Mouse (Mus musculus): ENCODE data around the gene Zfr2.

Zfr2 gene

GRCm38 (mm10) chr10:81288601-81289000, 55.6 kb downstream of the Zfr2 start:
- peak; percentile 79 for DNase-seq (ENCODE audit: low spot score)

DNA sequence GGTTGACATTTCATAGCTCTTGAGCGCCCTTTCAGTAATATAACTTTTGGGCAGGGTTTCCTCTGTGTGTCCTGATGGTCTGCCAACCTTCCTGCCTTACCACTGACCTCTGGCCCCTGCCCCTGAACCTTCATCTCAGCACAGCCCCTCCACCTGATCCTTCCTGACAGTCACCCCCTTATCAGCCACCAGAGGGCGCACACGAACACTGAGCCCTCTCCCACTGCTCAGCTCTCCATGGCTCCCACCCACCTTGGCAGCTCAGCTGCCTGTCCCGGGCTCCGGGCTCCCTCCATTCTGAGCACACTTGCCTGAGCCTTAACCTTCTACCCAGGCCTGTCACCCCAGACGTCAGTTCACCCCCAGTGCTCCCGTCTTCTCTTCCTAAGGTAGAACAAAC, 56.3 kb downstream of the Zfr2 start:
- peak; percentile 79 for DNase-seq (ENCODE audit: low spot score)

GRCm38 (mm10) chr10:81289811-81290210, 56.9 kb downstream of the Zfr2 start:
- DNase-seq (ENCODE audit: low spot score): no peak

GRCm38 (mm10) chr10:81290698-81291460, 57.9 kb downstream of the Zfr2 start:
- no peak for DNase-seq (ENCODE audit: low spot score)

GRCm38 (mm10) chr10:81291511-81292104, 58.7 kb downstream of the Zfr2 start, which contains the start of gene Tjp3:
Tjp3 (minus strand) TSS chr10:81291581.
- no peak for DNase-seq (ENCODE audit: low spot score)

DNA sequence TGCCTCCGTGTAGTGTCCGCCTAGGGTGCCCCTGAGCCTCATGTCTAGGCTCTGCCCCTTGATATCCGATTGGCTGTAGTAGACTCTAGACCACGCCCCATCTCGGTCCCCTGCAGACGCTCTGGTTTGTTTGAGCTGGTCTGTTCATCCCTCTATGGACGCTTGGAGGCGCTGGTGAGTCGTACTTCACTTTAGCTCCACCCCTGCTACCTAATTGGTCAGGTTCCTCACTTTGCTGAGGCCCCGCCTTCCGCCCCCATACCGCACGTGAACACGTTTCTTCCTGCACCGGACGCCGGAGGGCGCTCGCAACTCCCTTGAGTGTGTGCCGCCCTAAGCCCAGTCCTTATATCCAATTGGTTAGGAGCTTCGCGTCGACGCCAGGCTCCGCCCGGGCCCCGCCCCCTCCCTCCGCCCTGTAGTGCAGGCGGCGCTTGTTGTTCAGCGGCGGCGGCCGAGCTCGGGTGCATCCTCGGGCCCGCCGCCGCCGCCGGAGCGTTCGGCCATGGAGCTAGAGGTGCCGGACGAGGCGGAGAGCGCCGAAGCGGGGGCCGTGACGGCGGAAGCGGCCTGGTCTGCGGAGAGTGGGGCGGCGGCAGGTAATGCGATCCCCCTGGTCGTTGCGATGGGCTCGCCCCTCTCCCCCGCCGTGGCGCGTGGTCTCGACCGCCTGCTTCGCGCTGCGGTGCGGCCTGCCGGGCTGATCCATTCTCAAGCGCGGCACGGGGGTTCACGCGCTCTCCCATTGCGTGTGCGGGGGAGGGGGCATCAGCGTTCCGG, 59.8 kb downstream of the Zfr2 start, which contains the start of gene Pip5k1c:
Gene Pip5k1c (plus strand): TSS at position 410 of the 780 bp plus-strand sequence.
- peak; percentile 99 for DNase-seq (ENCODE audit: low spot score)

- no peak for DNase-seq (ENCODE audit: low spot score)
Observed at GRCm38 (mm10) chr10:81293334-81294030, 60.5 kb downstream of the Zfr2 start.

DNA sequence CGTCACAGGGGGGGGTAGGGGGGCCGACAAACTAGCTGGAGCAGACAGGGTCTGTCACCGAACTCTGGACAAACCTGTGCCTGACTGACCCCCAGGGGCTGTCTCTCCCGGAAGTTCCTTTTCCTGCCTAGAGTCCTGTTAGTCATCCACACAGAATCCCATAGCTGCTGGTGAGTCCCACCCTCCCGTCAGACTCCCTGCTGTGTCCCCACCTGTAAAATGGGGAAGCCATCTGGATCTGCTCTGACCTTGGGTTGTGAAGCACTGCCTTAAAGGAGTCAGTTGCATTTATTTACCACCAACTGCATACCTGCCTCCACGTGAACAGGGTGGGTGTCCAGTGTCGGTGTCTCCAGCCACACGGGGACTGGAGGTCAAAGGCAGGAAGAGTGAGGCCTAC, 61.5 kb downstream of the Zfr2 start:
- DNase-seq (ENCODE audit: low spot score): no peak

DNA sequence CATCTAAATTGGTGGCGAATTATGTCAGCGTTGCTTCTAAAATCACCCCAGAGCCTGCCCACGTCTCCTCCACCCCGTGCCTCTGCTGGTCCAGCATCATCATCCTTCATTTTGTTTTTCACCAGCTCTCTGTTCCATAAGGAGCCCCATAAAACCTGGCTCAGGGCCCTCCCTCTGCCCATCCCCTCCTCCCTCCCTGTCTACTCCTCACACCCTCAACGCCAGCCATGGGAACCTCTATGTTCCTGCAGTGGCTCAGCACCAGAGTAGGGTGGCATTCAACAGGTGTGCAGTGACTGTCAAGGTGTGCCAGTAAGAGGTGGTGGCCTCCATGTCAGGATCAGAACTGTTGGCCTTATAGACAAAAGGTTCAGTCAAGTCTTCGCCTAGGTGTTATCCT, 62.2 kb downstream of the Zfr2 start:
- no peak for DNase-seq (ENCODE audit: low spot score)

DNA sequence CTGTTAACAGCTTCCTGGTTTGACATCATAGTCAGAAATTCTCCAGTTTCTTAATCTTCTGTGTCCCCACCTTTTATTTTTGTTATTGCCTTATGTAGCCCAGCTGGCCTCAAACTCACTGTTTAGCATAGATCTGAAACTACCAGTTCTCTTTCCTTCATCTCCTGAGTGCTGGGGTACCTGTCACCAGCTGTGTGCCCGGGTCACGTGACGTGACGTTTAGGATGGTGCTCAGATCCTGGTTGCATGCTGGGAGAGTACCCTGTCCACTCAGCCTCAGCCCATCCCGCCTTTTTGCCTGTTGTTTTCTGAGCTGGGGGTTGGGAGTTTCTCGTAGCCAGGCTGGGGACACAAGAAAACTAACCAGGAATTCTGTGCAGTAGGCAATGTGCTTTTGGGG, 64.3 kb downstream of the Zfr2 start:
- no peak for DNase-seq (ENCODE audit: low spot score)

- no peak for DNase-seq (ENCODE audit: low spot score)
Observed at GRCm38 (mm10) chr10:81297845-81298244, 64.9 kb downstream of the Zfr2 start.

DNA sequence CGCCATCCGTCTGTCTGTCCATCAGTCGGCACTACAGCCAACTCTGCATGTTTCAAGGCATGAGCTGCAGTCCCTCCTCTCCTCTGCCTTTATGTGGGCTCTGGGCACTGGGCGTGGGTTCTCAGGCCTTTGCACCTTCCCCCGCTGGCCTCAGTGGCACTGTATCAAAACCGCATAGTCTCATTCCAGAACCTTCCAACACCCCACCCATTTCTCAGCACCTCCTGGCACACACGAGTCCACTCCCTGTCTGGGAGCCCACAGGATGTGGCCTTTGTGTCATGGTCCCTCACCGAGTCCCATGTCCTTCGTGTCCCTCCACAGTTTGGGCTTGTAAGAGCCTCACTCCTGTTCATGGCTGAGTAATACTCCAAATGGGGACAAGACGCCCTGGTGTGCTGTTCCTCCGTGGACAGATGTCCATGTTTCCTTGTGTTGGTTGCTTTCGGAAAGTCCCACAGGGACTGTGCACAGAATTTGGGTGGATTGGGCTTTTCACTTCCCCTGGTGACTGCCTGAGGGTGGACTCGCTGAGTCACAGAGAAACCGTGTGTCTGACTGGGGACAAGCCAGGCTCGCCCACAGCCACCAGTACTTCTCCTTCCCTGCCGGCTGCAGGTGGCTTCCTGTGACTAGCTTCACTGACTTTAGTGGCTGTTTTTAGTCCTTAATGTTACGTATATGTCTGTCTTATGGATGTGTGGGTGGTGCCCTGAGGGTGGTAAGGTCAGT, 65.6 kb downstream of the Zfr2 start:
- no peak for DNase-seq (ENCODE audit: low spot score)

GRCm38 (mm10) chr10:81299585-81300351, 66.8 kb downstream of the Zfr2 start:
- DNase-seq (ENCODE audit: low spot score): no peak

- no peak for DNase-seq (ENCODE audit: low spot score)
Observed at GRCm38 (mm10) chr10:81300352-81300907, 67.5 kb downstream of the Zfr2 start.

GRCm38 (mm10) chr10:81301321-81301720, 68.4 kb downstream of the Zfr2 start:
- no peak for DNase-seq (ENCODE audit: low spot score)

Measured in testis, postnatal 10 days (tissue).